Mouse (Mus musculus) brain, embryonic 14.5 days (tissue): ENCODE measurements at regions not wholly inside any gene's neighbourhood (a gene's known extent, or its start where the extent isn't known, plus 50 kb on each side); places are given as distances from the start of the nearest gene placed in this dataset.

Source experiments
- CTCF ChIP-seq: fragments of 200-500 bp; IDR thresholded peaks from 2 replicates; pipeline ENCODE4 v1.5.1; 2012; ENCODE audit warnings: inconsistent platforms, mild to moderate bottlenecking, moderate library complexity, borderline replicate concordance; ENCODE audit not compliant: insufficient read depth, insufficient read length; ENCODE audit errors: extremely low read depth
- POLR2A ChIP-seq: fragments of 200-500 bp; IDR thresholded peaks from 2 replicates; pipeline ENCODE4 v1.6.1; 2012; ENCODE audit warnings: mild to moderate bottlenecking, inconsistent platforms, borderline replicate concordance; ENCODE audit not compliant: poor library complexity, insufficient read depth, insufficient read length, severe bottlenecking; ENCODE audit errors: extremely low read depth

DNA sequence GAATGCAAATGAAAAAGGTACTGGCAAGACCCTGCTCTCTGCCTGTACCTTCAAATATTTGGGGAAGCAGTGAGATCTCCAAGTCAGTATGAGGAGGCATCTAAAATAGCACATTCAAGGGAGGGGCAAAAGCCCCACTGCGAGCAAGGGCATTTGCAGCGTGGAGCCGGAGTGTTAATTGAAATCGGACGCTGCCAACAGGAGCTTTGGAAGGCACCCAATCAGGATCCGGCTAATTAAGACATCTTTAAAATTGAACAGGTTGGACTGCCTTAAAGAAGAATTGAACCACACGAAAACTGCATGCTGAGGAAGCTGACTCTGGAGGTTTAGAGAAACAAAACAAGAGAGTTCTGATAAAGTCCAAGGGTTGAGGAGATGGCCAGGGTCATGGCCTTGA, 311.5 kb downstream of the Vrk1 start:
- no peak for TF ChIP-seq CTCF
- TF ChIP-seq POLR2A: no peak
